Comparison of ENCODE assay signal across 7 mouse cellular contexts in the genomic region with DNA sequence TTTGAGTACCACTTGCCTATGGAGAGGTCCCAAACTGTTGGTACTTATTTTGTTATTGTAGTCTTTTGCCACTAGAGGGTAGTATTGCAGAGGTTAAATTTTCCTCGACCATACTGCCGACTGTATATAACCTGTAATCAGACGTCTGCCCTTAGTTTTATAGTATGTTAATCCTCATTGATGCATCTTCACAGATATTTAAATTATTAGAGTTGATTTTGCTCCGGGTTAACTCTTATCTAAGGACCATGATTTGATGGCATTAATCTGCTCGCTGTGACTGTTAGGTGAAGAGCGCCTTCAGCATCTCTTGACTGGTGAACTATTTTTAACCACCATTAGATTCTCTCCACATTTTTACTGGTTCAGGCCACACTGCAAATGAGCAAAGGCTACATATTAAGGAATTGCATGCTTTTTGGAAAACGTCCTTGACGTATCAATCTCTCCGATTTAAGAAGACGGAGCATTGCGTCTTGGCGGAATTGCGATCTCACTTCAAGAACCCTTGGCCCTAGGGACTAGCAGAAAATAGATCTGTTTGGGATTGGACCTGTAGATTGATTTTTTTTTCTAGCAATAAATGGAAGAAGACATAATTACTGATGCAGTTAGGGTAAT. TPM values are rescaled to one million over a fixed set of nuclear protein-coding genes. Genes with fewer than 3 reads are reported as not detected.
DNase-seq lines count a peak whose midpoint lies in the region; ATAC-seq and TF ChIP-seq lines count a peak whose summit lies in the region.

No protein-coding gene starts in this region.

- H3K27me3 ChIP-seq in heart, embryonic 16.5 days (ENCODE audit: control insufficient read depth, insufficient read depth, low read length): no peaks in the 10 kb centered on the region
- H3K27me3 ChIP-seq in liver, postnatal 0 days (ENCODE audit: insufficient read depth, low read length): no peaks in the 10 kb centered on the region

- H3K36me3 ChIP-seq in heart, embryonic 16.5 days (ENCODE audit: control insufficient read depth, insufficient read depth): peaks cover 16% of the 10 kb centered on the region
- H3K36me3 ChIP-seq in liver, postnatal 0 days (replicated peaks; ENCODE audit: insufficient read depth, low read length): peaks cover 9% of the 10 kb centered on the region

- peak; percentile 5 for DNase-seq in thymus, postnatal 25 days
- DNase-seq in thymus, postnatal 14 days: no peak
- peak; percentile 54 for DNase-seq in embryo, embryonic 10 days (ENCODE audit: low spot score)
- DNase-seq in liver, postnatal 0 days: no peak
- peak; percentile 86 for DNase-seq in retina, postnatal 1 day
- no peak for DNase-seq in right cerebral cortex, postnatal 14 days

- peaks cover 25% of the 10 kb centered on the region for H3K4me1 ChIP-seq in heart, embryonic 16.5 days (ENCODE audit: control insufficient read depth, insufficient read depth, low read length)
- H3K4me1 ChIP-seq in liver, postnatal 0 days (ENCODE audit: insufficient read depth): peaks cover 15% of the 10 kb centered on the region

- TF ChIP-seq CTCF in liver, postnatal 0 days (IDR thresholded peaks at IDR 0.05; ENCODE audit: low read depth): peak; percentile 73

- ATAC-seq in heart, embryonic 16.5 days (replicated peaks; ENCODE audit: extremely low read depth, insufficient read depth, low FRiP score): no peak
- no peak for ATAC-seq in liver, postnatal 0 days

- peak overlapping the region; percentile 100 for H3K27ac ChIP-seq in heart, embryonic 16.5 days (ENCODE audit: low read length)
- H3K27ac ChIP-seq in liver, postnatal 0 days (ENCODE audit: low read depth): peak overlapping the region; percentile 98; the same call in 1 of the 2 replicates

- H3K4me2 ChIP-seq in heart, embryonic 16.5 days (ENCODE audit: low read depth, low read length): peak overlapping the region; percentile 90
- H3K4me2 ChIP-seq in liver, postnatal 0 days (ENCODE audit: low read depth, low read length): peak overlapping the region; percentile 84

- no peak for TF ChIP-seq EP300 in liver, postnatal 0 days (IDR thresholded peaks at IDR 0.05; ENCODE audit: low read depth)

- H3K9ac ChIP-seq in heart, embryonic 16.5 days (ENCODE audit: low read length): peak overlapping the region; percentile 98
- H3K9ac ChIP-seq in liver, postnatal 0 days (replicated peaks): peak overlapping the region; percentile 97

- no peaks in the 10 kb centered on the region for H3K9me3 ChIP-seq in heart, embryonic 16.5 days (replicated peaks; ENCODE audit: control insufficient read depth, low read length)
- H3K9me3 ChIP-seq in liver, postnatal 0 days (ENCODE audit: low read length): no peaks in the 10 kb centered on the region

- WGBS in heart, embryonic 16.5 days: 4% methylated on average over 13 of the region's 13 CpGs
- WGBS in liver, postnatal 0 days (ENCODE audit: insufficient replicate concordance): 8% methylated on average over 13 of the region's 13 CpGs

- peak overlapping the region; percentile 79 for H3K4me3 ChIP-seq in heart, embryonic 16.5 days (ENCODE audit: low read length)
- peak overlapping the region; percentile 91 for H3K4me3 ChIP-seq in liver, postnatal 0 days (ENCODE audit: low read depth, low read length)

RNA-seq across cellular contexts. Expression of a gene that starts 53.3 kb away (rescaled TPM):
- 5.5 and 6.3 TPM in 2 replicates for polyA plus RNA-seq in heart, embryonic 16.5 days (2015; fragmentation: Nextera tagmentation; extraction: Ambion mirVana)
- 0.58 and 0.75 TPM in 2 replicates for polyA plus RNA-seq in liver, postnatal 0 days (2015; fragmentation: Nextera tagmentation; extraction: Ambion mirVana)

Comparison
In these comparisons a context has a peak if more than half of its experiments do, and no peak if none do; other contexts are left out.
1. DNase-seq: peak in thymus, postnatal 25 days (single experiment), embryo, embryonic 10 days (single experiment) and retina, postnatal 1 day (single experiment); none in thymus, postnatal 14 days (single experiment), liver, postnatal 0 days (single experiment) and right cerebral cortex, postnatal 14 days (single experiment).